Mouse (Mus musculus) midbrain, embryonic 12.5 days (tissue): ENCODE measurements at regions not wholly inside any gene's neighbourhood (a gene's known extent, or its start where the extent isn't known, plus 50 kb on each side); places are given as distances from the start of the nearest gene placed in this dataset.
A peak's percentile ranks its signal among the peaks of the same experiment; 100 is the strongest.

Source experiments
- ATAC-seq: fragments of 200-750 bp; cut with Nextera tagmentation; 2 replicates; pipeline ENCODE4 v1.8.0; 2017; ENCODE audit warnings: low read depth, moderate TSS enrichment, moderate library complexity; ENCODE audit not compliant: low FRiP score
- H3K27ac ChIP-seq: fragments of 300-500 bp; sonication (generic); replicated peaks from 2 replicates; pipeline ENCODE4 v1.5.1; 2016; ENCODE audit warnings: mild to moderate bottlenecking
- H3K27me3 ChIP-seq: fragments of 300-500 bp; sonication (generic); 2 replicates; pipeline ENCODE4 v1.6.1; 2016; ENCODE audit warnings: mild to moderate bottlenecking
- H3K36me3 ChIP-seq: fragments of 300-500 bp; sonication (generic); 2 replicates; pipeline ENCODE4 v1.6.1; 2016
- H3K4me1 ChIP-seq: fragments of 300-500 bp; sonication (generic); 2 replicates; pipeline ENCODE4 v1.6.1; 2016
- H3K4me2 ChIP-seq: fragments of 300-500 bp; sonication (generic); replicated peaks from 2 replicates; pipeline ENCODE4 v1.6.1; 2016; ENCODE audit warnings: mild to moderate bottlenecking, moderate library complexity
- H3K4me3 ChIP-seq: fragments of 300-500 bp; sonication (generic); 2 replicates; pipeline ENCODE4 v1.5.1; 2016; ENCODE audit warnings: mild to moderate bottlenecking
- H3K9ac ChIP-seq: fragments of 300-500 bp; sonication (generic); replicated peaks from 2 replicates; pipeline ENCODE4 v1.6.1; 2016; ENCODE audit warnings: mild to moderate bottlenecking, moderate library complexity
- H3K9me3 ChIP-seq: fragments of 300-500 bp; sonication (generic); 2 replicates; pipeline ENCODE4 v1.6.1; 2016; ENCODE audit warnings: mild to moderate bottlenecking
- WGBS: fragments of 180-500 bp; shearing (Covaris S2); methylation state at CpG from one replicate; pipeline ENCODE4 v1.1.7; 2016; 5-methylcytosine and 5-hydroxymethylcytosine counted together

- no peak overlapping the region for H3K9ac ChIP-seq
- no peak for ATAC-seq
- H3K27ac ChIP-seq = no peak overlapping the region
- H3K27me3 ChIP-seq = no peaks in the 10 kb centered on the region
- no peak overlapping the region for H3K4me3 ChIP-seq
- 0% methylated on average over 1 of the region's 1 CpGs for WGBS
- no peaks in the 10 kb centered on the region for H3K4me1 ChIP-seq
- no peaks in the 10 kb centered on the region for H3K36me3 ChIP-seq
- H3K9me3 ChIP-seq = no peaks in the 10 kb centered on the region
- H3K4me2 ChIP-seq = no peak overlapping the region
These were observed 318.4 kb upstream of the Slc7a11 start for GRCm38 (mm10) chr3:50761766-50762165.

GRCm38 (mm10) chr3:50758106-50758505 lies 314.7 kb upstream of the Slc7a11 start:
- 93% methylated on average over 1 of the region's 1 CpGs for WGBS
- no peaks in the 10 kb centered on the region for H3K27me3 ChIP-seq
- no peak overlapping the region for H3K4me3 ChIP-seq
- no peak overlapping the region for H3K4me2 ChIP-seq
- H3K9me3 ChIP-seq = no peaks in the 10 kb centered on the region
- no peak overlapping the region for H3K27ac ChIP-seq
- no peak overlapping the region for H3K9ac ChIP-seq
- no peak for ATAC-seq
- H3K36me3 ChIP-seq = no peaks in the 10 kb centered on the region
- H3K4me1 ChIP-seq = no peaks in the 10 kb centered on the region

GRCm38 (mm10) chr3:50737173-50737572 lies 293.8 kb upstream of the Slc7a11 start:
- WGBS = 76% methylated on average over 1 of the region's 1 CpGs
- no peak for ATAC-seq

DNA sequence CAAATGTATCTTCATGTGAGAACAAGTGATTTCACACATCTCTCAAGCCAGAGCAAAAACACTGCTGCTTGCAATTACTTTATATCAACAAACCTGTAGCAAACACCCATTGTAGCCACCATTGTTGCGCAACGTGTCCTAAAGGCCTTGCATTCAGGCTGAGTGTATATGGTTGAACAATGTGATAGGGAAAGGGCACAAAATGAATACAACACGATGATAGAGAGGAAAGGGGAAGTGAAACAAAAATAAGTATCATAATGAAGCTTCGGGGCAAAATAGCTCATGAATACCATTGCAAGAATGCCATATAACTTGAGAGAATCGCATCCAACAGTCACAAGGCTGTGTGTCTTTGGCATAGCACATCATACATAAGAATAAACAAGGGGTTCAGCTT lies 275.6 kb upstream of the Slc7a11 start:
- Histone ChIP-seq H3K4me3 (no peak overlapping the region), H3K36me3 (no peaks in the 10 kb centered on the region), H3K27me3 (no peaks in the 10 kb centered on the region), H3K9me3 (no peaks in the 10 kb centered on the region), H3K9ac (no peak overlapping the region), H3K4me1 (peaks cover 5% of the 10 kb centered on the region; the same call in 1 of the 2 replicates), H3K4me2 (no peak overlapping the region), H3K27ac (no peak overlapping the region)
- 92% methylated on average over 5 of the region's 5 CpGs for WGBS
- no peak for ATAC-seq

More at GRCm38 (mm10) chr3:50737173-50737572, 293.8 kb upstream of the Slc7a11 start:
- Histone ChIP-seq H3K36me3 (no peaks in the 10 kb centered on the region), H3K9me3 (no peaks in the 10 kb centered on the region), H3K27me3 (no peaks in the 10 kb centered on the region), H3K4me2 (no peak overlapping the region), H3K4me1 (no peaks in the 10 kb centered on the region), H3K27ac (no peak overlapping the region), H3K4me3 (no peak overlapping the region), H3K9ac (no peak overlapping the region)

GRCm38 (mm10) chr3:50713463-50713862 lies 270.0 kb upstream of the Slc7a11 start:
- Histone ChIP-seq H3K9me3 (no peaks in the 10 kb centered on the region), H3K9ac (no peak overlapping the region), H3K27me3 (peaks cover 7% of the 10 kb centered on the region), H3K36me3 (no peaks in the 10 kb centered on the region), H3K4me3 (no peak overlapping the region), H3K27ac (no peak overlapping the region), H3K4me1 (peaks cover 15% of the 10 kb centered on the region; the same call in 1 of the 2 replicates), H3K4me2 (no peak overlapping the region)
- no peak for ATAC-seq
- WGBS = 86% methylated on average over 6 of the region's 6 CpGs

- Histone ChIP-seq H3K4me1 (peaks cover 15% of the 10 kb centered on the region; the same call in 1 of the 2 replicates), H3K9ac (no peak overlapping the region), H3K27ac (no peak overlapping the region; the same call in 1 of the 2 replicates), H3K4me3 (no peak overlapping the region), H3K36me3 (no peaks in the 10 kb centered on the region), H3K27me3 (peaks cover 15% of the 10 kb centered on the region), H3K9me3 (no peaks in the 10 kb centered on the region), H3K4me2 (peak overlapping the region; percentile 29)
- ATAC-seq = peak; percentile 73
- WGBS = 7% methylated on average over 12 of the region's 12 CpGs
These were observed 266.1 kb upstream of the Slc7a11 start for GRCm38 (mm10) chr3:50709415-50709989.

GRCm38 (mm10) chr3:50706707-50707106 lies 263.3 kb upstream of the Slc7a11 start:
- H3K27me3 ChIP-seq = peaks cover 15% of the 10 kb centered on the region; the same call in 1 of the 2 replicates
- H3K9ac ChIP-seq = no peak overlapping the region
- peaks cover 2% of the 10 kb centered on the region; the same call in 1 of the 2 replicates for H3K9me3 ChIP-seq
- no peak overlapping the region for H3K27ac ChIP-seq
- H3K4me1 ChIP-seq = peaks cover 7% of the 10 kb centered on the region; the same call in 1 of the 2 replicates
- no peaks in the 10 kb centered on the region for H3K36me3 ChIP-seq
- 52% methylated on average over 2 of the region's 2 CpGs for WGBS
- no peak for ATAC-seq
- H3K4me3 ChIP-seq = no peak overlapping the region
- no peak overlapping the region for H3K4me2 ChIP-seq

- Histone ChIP-seq H3K36me3 (no peaks in the 10 kb centered on the region), H3K9me3 (no peaks in the 10 kb centered on the region), H3K27ac (no peak overlapping the region), H3K4me3 (no peak overlapping the region), H3K9ac (no peak overlapping the region), H3K4me2 (no peak overlapping the region), H3K27me3 (no peaks in the 10 kb centered on the region), H3K4me1 (0 out of 2 replicates have a peak, but pooled peaks cover 4% of the 10 kb centered on the region)
- 59% methylated on average over 15 of the region's 15 CpGs for WGBS
- no peak for ATAC-seq
These were observed 251.7 kb upstream of the Slc7a11 start for GRCm38 (mm10) chr3:50694904-50695680.

- Histone ChIP-seq H3K27ac (no peak overlapping the region), H3K4me3 (no peak overlapping the region), H3K27me3 (no peaks in the 10 kb centered on the region), H3K36me3 (no peaks in the 10 kb centered on the region), H3K4me2 (no peak overlapping the region), H3K9me3 (no peaks in the 10 kb centered on the region), H3K9ac (no peak overlapping the region), H3K4me1 (0 out of 2 replicates have a peak, but pooled peaks cover 4% of the 10 kb centered on the region)
- WGBS = 60% methylated on average over 8 of the region's 8 CpGs
- no peak for ATAC-seq
These were observed 251.1 kb upstream of the Slc7a11 start for GRCm38 (mm10) chr3:50694497-50694896.

GRCm38 (mm10) chr3:50692306-50692705 lies 248.9 kb upstream of the Slc7a11 start:
- H3K27me3 ChIP-seq = peaks cover 3% of the 10 kb centered on the region; the same call in 1 of the 2 replicates
- 90% methylated on average over 1 of the region's 1 CpGs for WGBS

GRCm38 (mm10) chr3:50690750-50691149 lies 247.3 kb upstream of the Slc7a11 start:
- Histone ChIP-seq H3K4me1 (0 out of 2 replicates have a peak, but pooled peaks cover 4% of the 10 kb centered on the region), H3K27me3 (peaks cover 3% of the 10 kb centered on the region; the same call in 1 of the 2 replicates), H3K27ac (no peak overlapping the region), H3K9me3 (no peaks in the 10 kb centered on the region), H3K4me2 (no peak overlapping the region), H3K4me3 (no peak overlapping the region), H3K9ac (no peak overlapping the region), H3K36me3 (no peaks in the 10 kb centered on the region)
- WGBS = 68% methylated on average over 5 of the region's 5 CpGs
- peak; percentile 58; the same call in 1 of the 2 replicates for ATAC-seq

More at GRCm38 (mm10) chr3:50692306-50692705, 248.9 kb upstream of the Slc7a11 start:
- Histone ChIP-seq H3K4me3 (no peak overlapping the region), H3K36me3 (no peaks in the 10 kb centered on the region), H3K4me1 (0 out of 2 replicates have a peak, but pooled peaks cover 4% of the 10 kb centered on the region), H3K9ac (no peak overlapping the region), H3K27ac (no peak overlapping the region), H3K4me2 (no peak overlapping the region), H3K9me3 (no peaks in the 10 kb centered on the region)
- no peak for ATAC-seq

DNA sequence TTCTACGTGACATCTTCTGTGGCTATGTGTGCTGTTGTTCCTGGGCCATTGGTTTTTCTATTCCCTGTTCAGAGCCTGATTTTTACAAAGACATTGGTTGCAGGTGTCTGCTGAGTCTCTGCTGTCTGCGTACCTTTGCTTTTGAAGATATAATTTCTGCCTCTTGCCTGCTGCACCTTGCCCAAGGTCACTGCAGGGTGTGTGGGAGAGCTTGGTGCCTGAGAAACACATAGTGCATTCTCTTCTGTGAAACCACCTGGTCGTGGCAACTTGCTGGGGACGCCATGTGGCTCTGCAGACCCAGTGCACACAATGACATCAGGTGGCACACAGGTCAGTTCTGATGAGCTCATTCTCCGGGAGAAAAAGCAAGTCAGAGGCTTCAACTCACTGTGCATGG lies 246.0 kb upstream of the Slc7a11 start:
- no peak for ATAC-seq
- 0 out of 2 replicates have a peak, but pooled peaks cover under 1% of the 10 kb centered on the region for H3K4me1 ChIP-seq
- H3K27me3 ChIP-seq = peaks cover 3% of the 10 kb centered on the region; the same call in 1 of the 2 replicates
- H3K4me3 ChIP-seq = no peak overlapping the region
- no peak overlapping the region for H3K27ac ChIP-seq
- no peaks in the 10 kb centered on the region for H3K9me3 ChIP-seq
- H3K36me3 ChIP-seq = no peaks in the 10 kb centered on the region
- no peak overlapping the region for H3K9ac ChIP-seq
- 86% methylated on average over 5 of the region's 5 CpGs for WGBS
- no peak overlapping the region for H3K4me2 ChIP-seq
